Mouse (Mus musculus) embryo, embryonic 10.5 days (tissue): ENCODE data around the gene Rap2b.

Source experiments
- DNase-seq: peaks from one replicate; pipeline ENCODE4 v3.0.0-alpha.2; 2015; ENCODE audit warnings: low spot score

Gene Rap2b

GRCm38 (mm10) chr3:61386368-61386767 lies 24.9 kb downstream of the Rap2b start:
- DNase-seq = no peak

- no peak for DNase-seq
These were observed 30.1 kb downstream of the Rap2b start for GRCm38 (mm10) chr3:61391564-61391963.

- DNase-seq = no peak
These were observed 31.4 kb downstream of the Rap2b start for GRCm38 (mm10) chr3:61392881-61393280.

GRCm38 (mm10) chr3:61393520-61393919 lies 32.1 kb downstream of the Rap2b start:
- DNase-seq = no peak

- DNase-seq = no peak
These were observed 33.9 kb downstream of the Rap2b start for GRCm38 (mm10) chr3:61395382-61395781.

- DNase-seq = no peak
These were observed 35.3 kb downstream of the Rap2b start for GRCm38 (mm10) chr3:61396728-61397127.

- DNase-seq = no peak
These were observed 39.5 kb downstream of the Rap2b start for GRCm38 (mm10) chr3:61400823-61401387.

GRCm38 (mm10) chr3:61406921-61407320 lies 45.5 kb downstream of the Rap2b start:
- no peak for DNase-seq

GRCm38 (mm10) chr3:61409683-61410082 lies 48.2 kb downstream of the Rap2b start:
- DNase-seq = no peak

GRCm38 (mm10) chr3:61415883-61416282 lies 54.4 kb downstream of the Rap2b start:
- DNase-seq = no peak
